Mouse (Mus musculus) thymus, adult 2 months (tissue): ENCODE data around the gene Fam208b.

Source experiments
- CTCF ChIP-seq: fragments of 200-500 bp; IDR thresholded peaks from 2 replicates; pipeline ENCODE4 v1.5.1; 2012; ENCODE audit warnings: mild to moderate bottlenecking, control low read depth, low read length, moderate library complexity, borderline replicate concordance; ENCODE audit not compliant: control insufficient read depth, poor library complexity, insufficient read depth; ENCODE audit errors: extremely low read depth
- POLR2A ChIP-seq: fragments of 200-500 bp; IDR thresholded peaks from 2 replicates; pipeline ENCODE4 v1.6.1; 2012; ENCODE audit warnings: mild to moderate bottlenecking, low read length, control low read depth, moderate library complexity; ENCODE audit not compliant: control insufficient read depth, poor library complexity, insufficient read depth; ENCODE audit errors: extremely low read depth

DNA sequence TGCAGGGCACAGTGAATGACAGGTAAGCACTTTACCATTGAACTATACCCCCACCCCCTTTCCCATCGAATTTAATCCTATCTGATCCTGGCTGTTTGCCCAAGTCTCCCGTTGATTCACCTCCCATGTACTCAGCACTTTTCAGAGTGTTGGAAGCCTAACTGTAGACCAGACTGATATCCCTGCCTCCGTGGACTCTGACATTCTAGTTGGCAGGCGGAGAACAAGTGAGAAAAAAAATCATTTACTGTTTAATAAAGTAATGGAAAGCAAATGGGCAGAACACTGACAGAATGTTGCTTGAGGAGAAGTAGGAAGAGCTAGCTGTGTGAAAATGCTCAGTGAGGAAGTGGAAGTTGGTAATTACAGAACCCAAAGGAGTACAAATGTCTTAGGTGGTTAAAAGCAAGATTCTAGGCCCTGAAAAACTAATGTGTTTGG lies 85.3 kb downstream of the Fam208b start:
- TF ChIP-seq CTCF (no peak), POLR2A (no peak)
